Mouse (Mus musculus): ENCODE results near the gene H13. TPM values are rescaled to one million over a fixed set of nuclear protein-coding genes. Genes with fewer than 3 reads are reported as not detected.

Gene H13
- polyA plus RNA-seq, 1 experiment from 2014 or later: 181 TPM

Other genes starting within 250 kb of the H13 start
- gene Defb23, start 204.8 kb upstream of the H13 start, polyA plus RNA-seq (2015; fragmentation: Nextera tagmentation; extraction: Ambion mirVana): not detected in 2 replicates
- gene Defb20, start 192.4 kb upstream of the H13 start, polyA plus RNA-seq (2015; fragmentation: Nextera tagmentation; extraction: Ambion mirVana): not detected in 2 replicates
- gene Defb22, start 179.3 kb upstream of the H13 start, polyA plus RNA-seq (2015; fragmentation: Nextera tagmentation; extraction: Ambion mirVana): not detected in 2 replicates
- gene Defb26, start 157.8 kb upstream of the H13 start, polyA plus RNA-seq (2015; fragmentation: Nextera tagmentation; extraction: Ambion mirVana): not detected in 2 replicates
- gene Defb28, start 151.2 kb upstream of the H13 start, polyA plus RNA-seq (2015; fragmentation: Nextera tagmentation; extraction: Ambion mirVana): not detected in 2 replicates
- gene Defb29, start 129.4 kb upstream of the H13 start, polyA plus RNA-seq (2015; fragmentation: Nextera tagmentation; extraction: Ambion mirVana): not detected in 2 replicates
- not detected in 2 replicates for gene Gm17416, start 100.1 kb upstream of the H13 start, polyA plus RNA-seq (2015; fragmentation: Nextera tagmentation; extraction: Ambion mirVana)
- gene Defb21, start 96.7 kb upstream of the H13 start, polyA plus RNA-seq (2015; fragmentation: Nextera tagmentation; extraction: Ambion mirVana): not detected in 2 replicates
- not detected in 2 replicates for gene Defb19, start 89.1 kb upstream of the H13 start, polyA plus RNA-seq (2015; fragmentation: Nextera tagmentation; extraction: Ambion mirVana)
- not detected in 2 replicates for gene Defb45, start 70.1 kb upstream of the H13 start, polyA plus RNA-seq (2015; fragmentation: Nextera tagmentation; extraction: Ambion mirVana)
- gene Defb36, start 65.1 kb upstream of the H13 start, polyA plus RNA-seq (2015; fragmentation: Nextera tagmentation; extraction: Ambion mirVana): not detected in 2 replicates
- not detected in 2 replicates for gene Defb25, start 46.4 kb upstream of the H13 start, polyA plus RNA-seq (2015; fragmentation: Nextera tagmentation; extraction: Ambion mirVana)
- 0.15 and 0.27 TPM in 2 replicates for gene Rem1, start 42.5 kb upstream of the H13 start, polyA plus RNA-seq (2015; fragmentation: Nextera tagmentation; extraction: Ambion mirVana)
- 42.7 and 44.1 TPM in 2 replicates for gene Mcts2, start 17.6 kb downstream of the H13 start, polyA plus RNA-seq (2015; fragmentation: Nextera tagmentation; extraction: Ambion mirVana)
- 32.8 and 39.4 TPM in 2 replicates for gene Id1, start 66.8 kb downstream of the H13 start, polyA plus RNA-seq (2015; fragmentation: Nextera tagmentation; extraction: Ambion mirVana)
- 4.1 and 5.5 TPM in 2 replicates for gene Cox4i2, start 84.7 kb downstream of the H13 start, polyA plus RNA-seq (2015; fragmentation: Nextera tagmentation; extraction: Ambion mirVana)
- gene Bcl2l1, start 162.3 kb downstream of the H13 start, polyA plus RNA-seq (2015; fragmentation: Nextera tagmentation; extraction: Ambion mirVana): 190 and 195 TPM in 2 replicates
- 38.7 and 46.4 TPM in 2 replicates for gene Tpx2, start 178.5 kb downstream of the H13 start, polyA plus RNA-seq (2015; fragmentation: Nextera tagmentation; extraction: Ambion mirVana)
- gene Mylk2, start 241.9 kb downstream of the H13 start, polyA plus RNA-seq (2015; fragmentation: Nextera tagmentation; extraction: Ambion mirVana): 0.06 and 0.07 TPM in 2 replicates